Mouse (Mus musculus) naive thymus-derived CD4-positive, alpha-beta T cell, adult 5 months (primary cell): ENCODE measurements around the gene Jmy. TPM values are rescaled to one million over a fixed set of nuclear protein-coding genes. Genes with fewer than 3 reads are reported as not detected.

Source experiments
- polyA plus RNA-seq: library from polyadenylated mRNA; unstranded; fragments of 100-300 nt; shearing (Covaris generic); gene quantifications from one replicate; pipeline ENCODE4 v1.2.1, GENCODE M21; 2017

Jmy gene
- polyA plus RNA-seq = 154 TPM

GRCm38 (mm10) chr13:93499167-93499972 is at the start of gene Jmy:
Gene Jmy (minus strand): TSS chr13:93499808.

Other genes with a start within 250 kb of the Jmy start
- 13.3 TPM for gene Homer1, start 200.2 kb downstream of the Jmy start, polyA plus RNA-seq
- 0.16 TPM for gene Bhmt, start 138.2 kb upstream of the Jmy start, polyA plus RNA-seq
- gene Bhmt2, start 174.5 kb upstream of the Jmy start, polyA plus RNA-seq = not detected
- gene Dmgdh, start 174.6 kb upstream of the Jmy start, polyA plus RNA-seq = not detected